Mouse (Mus musculus) liver, adult 2 months (tissue): ENCODE data around the gene Ttc3. TPM values are rescaled to one million over a fixed set of nuclear protein-coding genes. Genes with fewer than 3 reads are reported as not detected.

ENCODE experiments used
- DNase-seq: peaks from one replicate; pipeline ENCODE4 v3.0.0-alpha.2; 2011; ENCODE audit warnings: low read depth, low spot score; ENCODE audit errors: extremely low read depth
- H3K27ac ChIP-seq: fragments of 200-500 bp; replicated peaks from 2 replicates; pipeline ENCODE4 v1.5.1; 2012; ENCODE audit warnings: low read depth, mild to moderate bottlenecking, control low read depth, inconsistent platforms, low read length; ENCODE audit not compliant: insufficient read depth
- H3K27me3 ChIP-seq: fragments of 200-500 bp; 2 replicates; pipeline ENCODE4 v1.6.1; 2012; ENCODE audit warnings: mild to moderate bottlenecking, moderate library complexity, low read length, inconsistent platforms; ENCODE audit not compliant: control insufficient read depth, insufficient read depth
- H3K36me3 ChIP-seq: fragments of 200-500 bp; 2 replicates; pipeline ENCODE4 v1.6.1; 2012; ENCODE audit warnings: low read length, inconsistent platforms; ENCODE audit not compliant: control insufficient read depth, insufficient read depth
- H3K4me1 ChIP-seq: fragments of 200-500 bp; 2 replicates; pipeline ENCODE4 v1.6.1; 2011; ENCODE audit warnings: low read length; ENCODE audit not compliant: control insufficient read depth, insufficient read depth
- H3K4me3 ChIP-seq: fragments of 200-500 bp; 2 replicates; pipeline ENCODE4 v1.5.1; 2011; ENCODE audit warnings: low read depth, mild to moderate bottlenecking, control low read depth, low read length, moderate library complexity; ENCODE audit not compliant: insufficient read depth
- H3K79me2 ChIP-seq: fragments of 200-500 bp; 2 replicates; pipeline ENCODE4 v1.6.1; 2012; ENCODE audit warnings: inconsistent platforms, mild to moderate bottlenecking, low read length, moderate library complexity; ENCODE audit not compliant: control insufficient read depth, insufficient read depth
- H3K9ac ChIP-seq: fragments of 200-500 bp; 2 replicates; pipeline ENCODE4 v1.6.1; 2012; ENCODE audit warnings: low read depth, mild to moderate bottlenecking, control low read depth, inconsistent platforms, low read length
- CTCF ChIP-seq: fragments of 200-500 bp; IDR thresholded peaks from 2 replicates; pipeline ENCODE4 v1.5.1; 2011; ENCODE audit warnings: low read depth, low read length, control low read depth
- POLR2A ChIP-seq: fragments of 200-500 bp; IDR thresholded peaks from 2 replicates; pipeline ENCODE4 v1.6.1; 2011; ENCODE audit warnings: low read length, control low read depth; ENCODE audit not compliant: insufficient read depth; ENCODE audit errors: extremely low read depth
- WGBS: fragments of 180-500 bp; shearing (Covaris S2); methylation state at CpG from one replicate; pipeline ENCODE4 v1.1.7; 2018; 5-methylcytosine and 5-hydroxymethylcytosine counted together
- polyA plus RNA-seq: library from polyadenylated mRNA; depleted of rRNA; stranded (reverse); fragments of >200 nt; gene quantifications from 2 replicates; pipeline ENCODE4 v1.2.3, GENCODE M21; 2012
- total RNA-seq: library from RNA; depleted of rRNA; stranded (reverse); fragments of >200 nt; gene quantifications from 2 replicates; pipeline ENCODE4 v1.2.3, GENCODE M21; 2014

Ttc3 gene
- total and polyA plus RNA-seq, 2 experiments = 9.3 to 26.7 TPM

GRCm38 (mm10) chr16:94420498-94420897, 50.1 kb downstream of the Ttc3 start:
- H3K4me3 ChIP-seq = no peak overlapping the region
- peak; percentile 54 for TF ChIP-seq CTCF
- TF ChIP-seq POLR2A = no peak
- no peak overlapping the region for H3K9ac ChIP-seq
- 98% methylated on average over 3 of the region's 3 CpGs for WGBS
- H3K79me2 ChIP-seq = no peaks in the 10 kb centered on the region
- DNase-seq = no peak
- H3K27me3 ChIP-seq = no peaks in the 10 kb centered on the region
- H3K36me3 ChIP-seq = peaks cover 28% of the 10 kb centered on the region
- H3K27ac ChIP-seq = no peak overlapping the region
- no peaks in the 10 kb centered on the region for H3K4me1 ChIP-seq

DNA sequence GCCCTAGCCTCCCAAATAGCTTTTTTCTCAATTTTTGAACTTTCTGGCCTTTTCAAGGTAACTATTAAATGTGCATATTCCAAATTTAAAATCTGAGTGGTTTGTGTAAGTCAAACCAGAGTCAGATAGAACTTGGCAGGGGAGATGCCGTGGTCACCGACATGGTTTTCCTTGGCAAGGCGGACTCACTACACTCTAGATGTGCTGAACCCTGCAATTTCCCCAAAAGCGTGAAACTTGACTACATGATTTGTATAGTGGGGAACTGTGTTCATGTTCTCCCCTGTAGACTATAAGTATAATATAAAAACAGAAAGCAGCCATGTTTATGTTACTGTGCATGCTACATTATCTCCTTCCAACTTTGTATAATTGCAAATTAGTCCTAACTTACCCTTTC, 58.5 kb downstream of the Ttc3 start:
- DNase-seq = no peak
- H3K79me2 ChIP-seq = no peaks in the 10 kb centered on the region
- TF ChIP-seq CTCF (no peak), POLR2A (no peak)
- no peaks in the 10 kb centered on the region for H3K27me3 ChIP-seq
- H3K27ac ChIP-seq = no peak overlapping the region
- 97% methylated on average over 4 of the region's 4 CpGs for WGBS
- H3K4me1 ChIP-seq = no peaks in the 10 kb centered on the region
- no peak overlapping the region for H3K4me3 ChIP-seq
- no peak overlapping the region for H3K9ac ChIP-seq
- H3K36me3 ChIP-seq = peaks cover 23% of the 10 kb centered on the region

- WGBS = 81% methylated on average over 8 of the region's 8 CpGs
Measured at GRCm38 (mm10) chr16:94435495-94436234, 65.2 kb downstream of the Ttc3 start.

GRCm38 (mm10) chr16:94436801-94437200, 66.4 kb downstream of the Ttc3 start:
- Histone ChIP-seq H3K27me3 (no peaks in the 10 kb centered on the region), H3K4me1 (no peaks in the 10 kb centered on the region), H3K36me3 (peaks cover 31% of the 10 kb centered on the region), H3K4me3 (no peak overlapping the region), H3K79me2 (no peaks in the 10 kb centered on the region), H3K27ac (no peak overlapping the region), H3K9ac (no peak overlapping the region)
- DNase-seq = no peak
- WGBS = 77% methylated on average over 2 of the region's 2 CpGs
- TF ChIP-seq POLR2A (no peak), CTCF (no peak)

More at GRCm38 (mm10) chr16:94435495-94436234, 65.2 kb downstream of the Ttc3 start:
- Histone ChIP-seq H3K27ac (no peak overlapping the region), H3K9ac (no peak overlapping the region), H3K4me1 (no peaks in the 10 kb centered on the region), H3K4me3 (no peak overlapping the region), H3K79me2 (no peaks in the 10 kb centered on the region), H3K36me3 (peaks cover 34% of the 10 kb centered on the region), H3K27me3 (no peaks in the 10 kb centered on the region)
- no peak for TF ChIP-seq POLR2A
- TF ChIP-seq CTCF = no peak
- peak; percentile 30 for DNase-seq

DNA sequence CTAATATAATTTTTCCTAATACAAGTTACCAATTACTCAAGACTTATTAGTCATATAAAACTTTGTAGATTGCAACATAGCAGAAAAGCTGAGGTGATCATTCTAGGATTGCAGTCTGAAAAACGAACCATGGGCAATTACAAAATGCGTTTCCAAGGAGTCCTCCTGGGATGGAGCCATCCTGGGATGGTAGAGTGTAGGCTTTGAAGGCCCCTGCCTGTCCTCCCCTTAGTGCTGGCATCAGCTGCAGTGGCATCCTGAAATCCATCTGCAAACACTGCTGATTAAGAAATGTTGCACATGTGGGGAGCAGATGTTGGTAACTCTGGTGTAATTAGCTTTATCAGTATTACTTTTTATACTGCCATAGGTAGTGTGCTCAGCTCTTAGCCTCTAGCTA, 70.9 kb downstream of the Ttc3 start:
- 64% methylated on average over 2 of the region's 2 CpGs for WGBS
- Histone ChIP-seq H3K79me2 (no peaks in the 10 kb centered on the region), H3K27ac (no peak overlapping the region), H3K4me3 (no peak overlapping the region), H3K4me1 (no peaks in the 10 kb centered on the region), H3K27me3 (no peaks in the 10 kb centered on the region), H3K36me3 (peaks cover 32% of the 10 kb centered on the region), H3K9ac (no peak overlapping the region)
- no peak for DNase-seq
- TF ChIP-seq CTCF (no peak), POLR2A (no peak)

- no peak for DNase-seq
- peaks cover 6% of the 10 kb centered on the region; the same call in 1 of the 2 replicates for H3K4me1 ChIP-seq
Measured at GRCm38 (mm10) chr16:94449151-94449550, 78.7 kb downstream of the Ttc3 start.

More at GRCm38 (mm10) chr16:94449151-94449550, 78.7 kb downstream of the Ttc3 start:
- WGBS = 36% methylated on average over 8 of the region's 8 CpGs
- H3K36me3 ChIP-seq = peaks cover 7% of the 10 kb centered on the region
- H3K79me2 ChIP-seq = no peaks in the 10 kb centered on the region
- peak overlapping the region; percentile 64 for H3K27ac ChIP-seq
- peak overlapping the region; percentile 14 for H3K4me3 ChIP-seq
- no peak for TF ChIP-seq POLR2A
- TF ChIP-seq CTCF = peak; percentile 58
- no peaks in the 10 kb centered on the region for H3K27me3 ChIP-seq
- peak overlapping the region; percentile 14; the same call in 1 of the 2 replicates for H3K9ac ChIP-seq
